Comparison of ENCODE assay signal across 8 mouse cellular contexts in genomic region chr2:90580236-90581005, GRCm38 (mm10). TPM values are rescaled to one million over a fixed set of nuclear protein-coding genes. Genes with fewer than 3 reads are reported as not detected.
DNase-seq lines count a peak whose midpoint lies in the region; ATAC-seq and TF ChIP-seq lines count a peak whose summit lies in the region.

TSS of gene Ptprj (minus strand) at chr2:90580647.

- H3K27me3 ChIP-seq in G1E (ENCODE audit: insufficient read depth, low read length) = peaks cover 13% of the 10 kb centered on the region; the same call in 1 of the 2 replicates
- no peaks in the 10 kb centered on the region for H3K27me3 ChIP-seq in forebrain, embryonic 16.5 days (replicated peaks; ENCODE audit: control insufficient read depth, insufficient read depth, low read length)
- no peaks in the 10 kb centered on the region for H3K27me3 ChIP-seq in lung, embryonic 14.5 days (ENCODE audit: insufficient read depth, low read length)
- H3K27me3 ChIP-seq in neural tube, embryonic 15.5 days (replicated peaks) = no peaks in the 10 kb centered on the region
- H3K27me3 ChIP-seq in thymus, adult 2 months (ENCODE audit: control insufficient read depth, insufficient read depth, low read length) = no peaks in the 10 kb centered on the region

- peak within 1 kb of the TSS; percentile 91 for H3K9ac ChIP-seq in forebrain, embryonic 16.5 days (replicated peaks; ENCODE audit: low read depth, low read length)
- peak within 1 kb of the TSS; percentile 83 for H3K9ac ChIP-seq in lung, embryonic 14.5 days
- peak within 1 kb of the TSS; percentile 98 for H3K9ac ChIP-seq in neural tube, embryonic 15.5 days (replicated peaks)

- intact Hi-C loops in heart, postnatal 36 days (cut with DNase I) = loop anchor here (2.0 kb wide), 3 partner anchors 32 to 106 kb away; no protein-coding TSS in a partner anchor

- no peak for ATAC-seq in G1E (ENCODE audit: extremely low read depth, insufficient number of reproducible peaks, low FRiP score, poor library complexity, severe bottlenecking)
- ATAC-seq in forebrain, embryonic 16.5 days = peak; percentile 88
- ATAC-seq in lung, embryonic 14.5 days (ENCODE audit: insufficient read depth) = peak; percentile 88
- peak; percentile 85 for ATAC-seq in neural tube, embryonic 15.5 days (ENCODE audit: low FRiP score)

- 0 out of 2 replicates have a peak, but pooled peaks have one; percentile 17 for TF ChIP-seq POLR2A in thymus, adult 2 months (IDR thresholded peaks at IDR 0.05; ENCODE audit: control insufficient read depth, extremely low read depth, insufficient read depth, low read length, poor library complexity)

- peaks cover 2% of the 10 kb centered on the region; the same call in 1 of the 2 replicates for H3K4me1 ChIP-seq in G1E (ENCODE audit: insufficient read depth, low read depth, low read length)
- peaks cover 5% of the 10 kb centered on the region; the same call in 1 of the 2 replicates for H3K4me1 ChIP-seq in forebrain, embryonic 16.5 days (replicated peaks; ENCODE audit: control insufficient read depth, insufficient read depth, low read length)
- peaks cover 4% of the 10 kb centered on the region; the same call in 1 of the 2 replicates for H3K4me1 ChIP-seq in lung, embryonic 14.5 days (ENCODE audit: insufficient read depth)
- peaks cover 25% of the 10 kb centered on the region for H3K4me1 ChIP-seq in neural tube, embryonic 15.5 days
- peaks cover 28% of the 10 kb centered on the region for H3K4me1 ChIP-seq in thymus, adult 2 months (replicated peaks; ENCODE audit: control insufficient read depth, insufficient read depth, low read length)

- H3K9me3 ChIP-seq in G1E (replicated peaks) = peaks cover 10% of the 10 kb centered on the region
- H3K9me3 ChIP-seq in forebrain, embryonic 16.5 days (ENCODE audit: control insufficient read depth, low read length) = no peaks in the 10 kb centered on the region
- H3K9me3 ChIP-seq in lung, embryonic 14.5 days (ENCODE audit: low read depth, low read length) = no peaks in the 10 kb centered on the region
- no peaks in the 10 kb centered on the region for H3K9me3 ChIP-seq in neural tube, embryonic 15.5 days (replicated peaks)

- peak within 1 kb of the TSS; percentile 80 for H3K27ac ChIP-seq in forebrain, embryonic 16.5 days (ENCODE audit: low read length)
- peak within 1 kb of the TSS; percentile 87 for H3K27ac ChIP-seq in lung, embryonic 14.5 days (ENCODE audit: low read depth)
- H3K27ac ChIP-seq in neural tube, embryonic 15.5 days (replicated peaks) = peak within 1 kb of the TSS; percentile 91
- no peak within 1 kb of the TSS for H3K27ac ChIP-seq in thymus, adult 2 months (ENCODE audit: control insufficient read depth, insufficient read depth, low read length)

- H3K4me3 ChIP-seq in G1E (ENCODE audit: low read depth, low read length) = peak within 1 kb of the TSS; percentile 54
- peak within 1 kb of the TSS; percentile 90 for H3K4me3 ChIP-seq in forebrain, embryonic 16.5 days (replicated peaks; ENCODE audit: low read length)
- peak within 1 kb of the TSS; percentile 82 for H3K4me3 ChIP-seq in lung, embryonic 14.5 days (ENCODE audit: low read depth, low read length)
- H3K4me3 ChIP-seq in neural tube, embryonic 15.5 days (replicated peaks) = peak within 1 kb of the TSS; percentile 92
- H3K4me3 ChIP-seq in thymus, adult 2 months (ENCODE audit: control insufficient read depth, insufficient read depth, low read length) = peak within 1 kb of the TSS; percentile 48

- no peak for DNase-seq in G1E (ENCODE audit: low spot score)
- peak; percentile 72 to 83 for DNase-seq in cerebellum, adult 18-20 months
- DNase-seq in heart, postnatal 36 days = peak; percentile 63 to 84
- peak; percentile 50 to 75 for DNase-seq in layer of hippocampus, adult 18-20 months (ENCODE audit: low spot score in 2 of 2)
- peak; percentile 85 for DNase-seq in lung, embryonic 14.5 days
- peak; percentile 57 for DNase-seq in thymus, adult 2 months

- peak within 1 kb of the TSS; percentile 88 for H3K4me2 ChIP-seq in forebrain, embryonic 16.5 days (ENCODE audit: low read length)
- peak within 1 kb of the TSS; percentile 80 for H3K4me2 ChIP-seq in lung, embryonic 14.5 days
- peak within 1 kb of the TSS; percentile 84 for H3K4me2 ChIP-seq in neural tube, embryonic 15.5 days

- WGBS in forebrain, embryonic 16.5 days = under 1% methylated on average over 45 of the region's 100 CpGs
- under 1% methylated on average over 82 of the region's 100 CpGs for WGBS in lung, embryonic 14.5 days
- under 1% methylated on average over 84 of the region's 100 CpGs for WGBS in neural tube, embryonic 15.5 days
- under 1% methylated on average over 95 of the region's 100 CpGs for WGBS in thymus, adult 2 months

- TF ChIP-seq CTCF in G1E (IDR thresholded peaks at IDR 0.05; ENCODE audit: low read depth, low read length) = no peak
- TF ChIP-seq CTCF in lung, embryonic 14.5 days (IDR thresholded peaks at IDR 0.05; ENCODE audit: low read depth) = 0 out of 2 replicates have a peak, but pooled peaks have one; percentile 2
- TF ChIP-seq CTCF in thymus, adult 2 months (IDR thresholded peaks at IDR 0.05; ENCODE audit: borderline replicate concordance, control insufficient read depth, extremely low read depth, insufficient read depth, low read length, poor library complexity) = 0 out of 2 replicates have a peak, but pooled peaks have one; percentile 28

- no peaks in the 10 kb centered on the region for H3K36me3 ChIP-seq in G1E (replicated peaks)
- no peaks in the 10 kb centered on the region for H3K36me3 ChIP-seq in forebrain, embryonic 16.5 days (ENCODE audit: control insufficient read depth, insufficient read depth)
- H3K36me3 ChIP-seq in lung, embryonic 14.5 days (ENCODE audit: insufficient read depth) = no peaks in the 10 kb centered on the region
- no peaks in the 10 kb centered on the region for H3K36me3 ChIP-seq in neural tube, embryonic 15.5 days
- no peaks in the 10 kb centered on the region for H3K36me3 ChIP-seq in thymus, adult 2 months (ENCODE audit: control insufficient read depth, insufficient read depth, low read length)

RNA-seq across cellular contexts. Expression of gene Ptprj, which starts in this region (rescaled TPM):
- not detected in 2 replicates for total RNA-seq in G1E (2014; fragmentation: Nextera tagmentation)
- total RNA-seq in G1E (2017) = 0.44 and 0.46 TPM in 2 replicates
- polyA plus RNA-seq in G1E (2012) = 0.01 and 0.02 TPM in 2 replicates
- 3.9 and 4.6 TPM in 2 replicates for polyA plus RNA-seq in forebrain, embryonic 16.5 days (2015; fragmentation: Nextera tagmentation; extraction: Ambion mirVana)
- 10 to 100 TPM in 1 of 2 experiments, 1 to 10 TPM in 1; 8.3 to 10.5 TPM for total RNA-seq in heart, postnatal 36 days (2021)
- 100 to 1,000 TPM; 114 TPM for total RNA-seq in layer of hippocampus, adult 18-20 months (2021)
- 4.9 and 5.4 TPM in 2 replicates for polyA plus RNA-seq in lung, embryonic 14.5 days (2014; fragmentation: Nextera tagmentation; extraction: Ambion mirVana)
- polyA plus RNA-seq in neural tube, embryonic 15.5 days (2015; fragmentation: Nextera tagmentation; extraction: Ambion mirVana) = 5.8 and 6.0 TPM in 2 replicates
- 5.0 and 6.5 TPM in 2 replicates for polyA plus RNA-seq in thymus, adult 2 months (2012; rRNA removed)

Comparison
In these comparisons a context has a peak if more than half of its experiments do, and no peak if none do; other contexts are left out.
1. RNA of gene Ptprj (total RNA-seq): 114 TPM in layer of hippocampus, adult 18-20 months; 8.3 to 10.5 TPM in heart, postnatal 36 days and 0.44 to 0.46 TPM in G1E; every median in the first group is over 4 times any median in the second.
2. Peak in every context shown above with its lines, with median percentiles within 50 percentile points of each other: H3K4me3 ChIP-seq, H3K4me2 ChIP-seq and H3K9ac ChIP-seq.